Mouse (Mus musculus) frontal cortex, postnatal 14 days (tissue): ENCODE results near the gene B830017H08Rik.

ENCODE experiments used
- DNase-seq, 2 experiments: peaks; one replicate each; pipeline ENCODE4 v3.0.0; 2022; ENCODE audit warnings: low spot score in 2 of 2

Gene B830017H08Rik

GRCm38 (mm10) chr16:17832821-17833220, at the start of gene B830017H08Rik:
TSS of gene B830017H08Rik (plus strand) at chr16:17833121.
- no peak for DNase-seq

- DNase-seq: no peak
Observed at GRCm38 (mm10) chr16:17785337-17785736, 47.6 kb upstream of the B830017H08Rik start.

- no peak for DNase-seq
Observed at GRCm38 (mm10) chr16:17792728-17793127, 40.2 kb upstream of the B830017H08Rik start.

- DNase-seq: no peak
Observed at GRCm38 (mm10) chr16:17794047-17794446, 38.9 kb upstream of the B830017H08Rik start.

GRCm38 (mm10) chr16:17795643-17796042, 37.3 kb upstream of the B830017H08Rik start:
- no peak for DNase-seq

- DNase-seq: no peak
Observed at GRCm38 (mm10) chr16:17796519-17796918, 36.4 kb upstream of the B830017H08Rik start.

GRCm38 (mm10) chr16:17796971-17797811, 35.7 kb upstream of the B830017H08Rik start, which contains the start of gene Scarf2:
TSS of gene Scarf2 (plus strand) at chr16:17797282.
- DNase-seq: no peak

- DNase-seq: no peak
Observed at GRCm38 (mm10) chr16:17797812-17798311, 35.1 kb upstream of the B830017H08Rik start.

GRCm38 (mm10) chr16:17798321-17799180, 34.4 kb upstream of the B830017H08Rik start:
- DNase-seq: no peak

- DNase-seq: no peak
Observed at GRCm38 (mm10) chr16:17799584-17799983, 33.3 kb upstream of the B830017H08Rik start.

GRCm38 (mm10) chr16:17801777-17802455, 31.0 kb upstream of the B830017H08Rik start:
- DNase-seq: no peak

GRCm38 (mm10) chr16:17802456-17802838, 30.5 kb upstream of the B830017H08Rik start:
- no peak for DNase-seq

- no peak for DNase-seq
Observed at GRCm38 (mm10) chr16:17802839-17803674, 29.9 kb upstream of the B830017H08Rik start.

- DNase-seq: no peak
Observed at GRCm38 (mm10) chr16:17803675-17804448, 29.1 kb upstream of the B830017H08Rik start.

GRCm38 (mm10) chr16:17804449-17804912, 28.4 kb upstream of the B830017H08Rik start:
- no peak for DNase-seq

- DNase-seq: no peak
Observed at GRCm38 (mm10) chr16:17804982-17805381, 27.9 kb upstream of the B830017H08Rik start.

- DNase-seq: no peak
Observed at GRCm38 (mm10) chr16:17806581-17807191, 26.2 kb upstream of the B830017H08Rik start.

- peak; percentile 79 to 85 for DNase-seq
Observed at GRCm38 (mm10) chr16:17807192-17808009, 25.5 kb upstream of the B830017H08Rik start.

- no peak for DNase-seq
Observed at GRCm38 (mm10) chr16:17809125-17809524, 23.8 kb upstream of the B830017H08Rik start.
